Mouse (Mus musculus): ENCODE measurements at regions not wholly inside any gene's neighbourhood (a gene's known extent, or its start where the extent isn't known, plus 50 kb on each side); places are given as distances from the start of the nearest gene placed in this dataset.
"Not testable (repeated sequence)": the region's sequence is repeated elsewhere in the genome, so short reads cannot be mapped to it uniquely, and the experiment has no call there.

GRCm38 (mm10) chr5:105358902-105359301 lies 56.7 kb upstream of the Lrrc8b start:
- no peak for ATAC-seq (replicated peaks; ENCODE audit: poor library complexity, severe bottlenecking)

DNA sequence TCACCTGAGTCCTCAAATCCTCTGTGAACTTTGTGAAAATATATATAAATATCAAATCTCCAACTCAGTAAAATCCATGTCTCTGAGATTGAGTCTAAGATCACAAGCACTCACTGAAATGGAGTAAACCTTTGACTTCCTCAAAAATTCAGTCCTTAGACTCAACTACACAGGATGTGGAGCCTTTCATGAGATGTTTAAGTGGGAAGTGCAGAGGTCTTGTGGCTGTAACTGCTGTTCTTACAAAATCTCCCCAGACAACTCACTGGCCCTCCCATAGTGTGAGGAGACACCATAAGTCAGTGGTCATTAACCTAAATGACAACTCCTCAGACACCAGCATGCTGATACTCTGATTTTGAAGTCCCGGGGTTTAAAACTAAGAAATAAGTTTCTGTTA lies 59.2 kb upstream of the Lrrc8b start:
- peak; percentile 99 for ATAC-seq (replicated peaks; ENCODE audit: poor library complexity, severe bottlenecking)

- ATAC-seq (replicated peaks; ENCODE audit: poor library complexity, severe bottlenecking): no peak
Measured at GRCm38 (mm10) chr5:105354041-105354440, 60.5 kb upstream of the Gbp6 start.

DNA sequence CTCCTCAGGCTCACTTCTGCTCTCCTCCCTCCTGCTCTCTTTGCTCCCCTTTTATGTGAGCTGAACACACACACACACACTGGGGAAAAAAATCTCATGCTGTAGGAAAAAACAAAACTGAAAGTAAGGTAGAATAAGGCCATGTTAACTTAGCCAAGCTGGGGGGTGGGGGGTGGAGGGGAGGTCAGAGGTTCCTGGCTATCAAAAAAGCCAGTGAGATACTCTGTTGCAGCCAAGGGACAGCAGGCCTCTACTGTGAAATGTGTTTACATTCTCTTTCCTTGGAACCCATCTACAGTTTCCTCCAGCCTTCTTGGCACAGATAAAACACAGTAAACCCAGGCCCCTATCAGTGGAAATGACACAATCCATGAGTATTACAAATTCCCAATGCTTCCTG lies 53.0 kb upstream of the Gbp6 start:
- ATAC-seq (replicated peaks; ENCODE audit: poor library complexity, severe bottlenecking): peak; percentile 45

- ATAC-seq (replicated peaks; ENCODE audit: poor library complexity, severe bottlenecking): not testable (repeated sequence)
Measured at GRCm38 (mm10) chr5:105345953-105346352, 52.5 kb upstream of the Gbp6 start.

GRCm38 (mm10) chr5:105344808-105345732 lies 51.6 kb upstream of the Gbp6 start:
- ATAC-seq (replicated peaks; ENCODE audit: poor library complexity, severe bottlenecking): peak; percentile 76

DNA sequence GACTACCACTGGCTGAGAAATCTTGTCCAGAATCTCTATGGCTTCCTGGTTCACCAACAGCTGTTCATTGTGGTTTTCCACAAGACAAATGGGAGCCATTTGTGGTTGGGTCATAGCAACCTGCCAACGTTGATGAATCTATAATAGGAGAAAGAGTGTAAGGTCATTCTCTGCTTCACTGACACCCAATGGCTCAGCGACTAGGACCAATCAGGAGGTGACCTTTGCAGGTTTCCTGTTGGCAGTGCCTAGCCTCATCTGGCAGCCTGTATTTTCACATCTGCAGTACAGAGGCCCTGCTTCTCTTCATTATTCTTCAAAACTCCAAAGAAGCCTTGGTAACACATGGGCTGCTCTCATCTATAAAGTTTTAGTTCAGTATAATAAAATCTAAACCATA lies 50.3 kb upstream of the Gbp6 start:
- peak; percentile 61 for ATAC-seq (replicated peaks; ENCODE audit: poor library complexity, severe bottlenecking)

Measured in granulocyte monocyte progenitor cell, adult 5-6 weeks (primary cell).